Mouse (Mus musculus) bone marrow, adult 2 months (tissue): ENCODE data around the gene Grasp.

Experiments
- CTCF ChIP-seq: fragments of 200-500 bp; IDR thresholded peaks from 2 replicates; pipeline ENCODE4 v1.5.1; 2011; ENCODE audit warnings: low read length, control low read depth; ENCODE audit not compliant: control insufficient read depth, insufficient read depth
- POLR2A ChIP-seq: fragments of 200-500 bp; IDR thresholded peaks from 2 replicates; pipeline ENCODE4 v1.6.1; 2011; ENCODE audit warnings: low read depth, mild to moderate bottlenecking, control low read depth, low read length, borderline replicate concordance; ENCODE audit not compliant: control insufficient read depth

GRCm38 (mm10) chr15:101236878-101237277 lies 12.9 kb downstream of the Grasp start:
- peak; percentile 85 for TF ChIP-seq CTCF
- TF ChIP-seq POLR2A, result no peak
